Mouse (Mus musculus): Measurements from ENCODE around the gene Rassf7.
"Not testable (repeated sequence)": the region's sequence is repeated elsewhere in the genome, so short reads cannot be mapped to it uniquely, and the experiment has no call there.

Rassf7 gene

DNA sequence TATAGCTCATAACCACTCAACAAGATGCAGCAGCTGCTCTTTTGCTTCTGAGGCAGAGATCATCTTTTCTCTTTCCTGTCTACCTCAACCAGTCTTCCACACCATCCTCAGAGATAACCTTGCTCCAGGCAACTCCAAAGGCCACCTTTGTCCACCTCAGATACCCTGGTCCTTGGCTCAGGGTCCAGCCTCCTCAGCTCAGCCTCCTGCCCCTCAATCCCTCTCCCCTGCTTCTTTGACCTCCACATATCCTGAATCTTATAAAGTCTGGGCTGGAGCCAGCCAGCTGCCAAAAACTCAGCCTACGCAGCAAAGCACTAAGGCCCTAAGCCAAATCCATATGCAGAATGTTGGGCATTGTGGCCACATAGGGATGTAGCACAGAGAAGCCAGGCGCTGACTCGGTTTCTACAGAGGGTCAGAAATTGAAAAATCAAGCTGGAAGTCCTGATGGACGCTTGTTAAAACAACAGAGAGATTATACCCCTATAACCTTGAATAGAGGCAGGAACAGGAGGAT is 7.1 kb downstream of the Rassf7 start:
- DNase-seq (ENCODE audit: low spot score in 2 of 2): no peak

DNA sequence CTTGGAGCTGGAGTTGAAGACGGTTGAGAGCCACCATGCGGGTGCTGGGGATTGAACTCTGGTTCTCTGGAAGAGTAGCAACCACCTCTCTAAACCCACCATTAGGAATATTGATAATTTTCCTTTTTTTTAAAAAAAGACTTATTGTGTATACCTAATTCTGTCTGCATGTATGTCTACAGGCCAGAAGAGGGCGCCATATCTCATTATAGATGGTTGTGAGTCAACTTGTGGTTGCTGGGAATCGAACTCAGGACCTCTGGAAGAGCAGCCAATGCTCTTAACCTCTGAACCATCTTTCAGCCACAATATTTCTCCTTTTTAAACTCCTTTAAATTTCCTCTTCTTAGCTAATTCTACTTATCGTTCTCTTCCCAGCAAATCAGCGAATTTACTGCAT is 10.9 kb downstream of the Rassf7 start:
- no peak for DNase-seq (ENCODE audit: low spot score in 2 of 2)

DNA sequence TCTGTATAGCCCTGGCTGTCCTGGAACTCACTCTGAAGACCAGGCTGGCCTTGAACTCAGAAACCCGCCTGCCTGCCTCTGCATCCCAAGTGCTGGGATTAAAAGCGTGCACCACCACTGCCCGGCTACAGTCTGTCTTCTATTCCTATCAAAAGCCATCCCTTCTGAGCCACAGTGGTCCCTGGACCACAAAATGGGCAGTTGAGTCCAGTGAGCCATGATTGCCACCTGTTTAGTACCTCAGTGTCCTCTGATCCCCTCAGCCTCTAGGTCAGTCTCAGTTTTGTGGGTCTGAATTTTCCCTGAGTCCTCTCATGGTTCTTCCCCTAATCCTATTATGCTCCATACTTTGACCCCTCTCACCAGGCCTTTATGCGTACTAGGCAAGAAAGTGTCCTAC is 12.1 kb downstream of the Rassf7 start:
- no peak for DNase-seq (ENCODE audit: low spot score in 2 of 2)

DNA sequence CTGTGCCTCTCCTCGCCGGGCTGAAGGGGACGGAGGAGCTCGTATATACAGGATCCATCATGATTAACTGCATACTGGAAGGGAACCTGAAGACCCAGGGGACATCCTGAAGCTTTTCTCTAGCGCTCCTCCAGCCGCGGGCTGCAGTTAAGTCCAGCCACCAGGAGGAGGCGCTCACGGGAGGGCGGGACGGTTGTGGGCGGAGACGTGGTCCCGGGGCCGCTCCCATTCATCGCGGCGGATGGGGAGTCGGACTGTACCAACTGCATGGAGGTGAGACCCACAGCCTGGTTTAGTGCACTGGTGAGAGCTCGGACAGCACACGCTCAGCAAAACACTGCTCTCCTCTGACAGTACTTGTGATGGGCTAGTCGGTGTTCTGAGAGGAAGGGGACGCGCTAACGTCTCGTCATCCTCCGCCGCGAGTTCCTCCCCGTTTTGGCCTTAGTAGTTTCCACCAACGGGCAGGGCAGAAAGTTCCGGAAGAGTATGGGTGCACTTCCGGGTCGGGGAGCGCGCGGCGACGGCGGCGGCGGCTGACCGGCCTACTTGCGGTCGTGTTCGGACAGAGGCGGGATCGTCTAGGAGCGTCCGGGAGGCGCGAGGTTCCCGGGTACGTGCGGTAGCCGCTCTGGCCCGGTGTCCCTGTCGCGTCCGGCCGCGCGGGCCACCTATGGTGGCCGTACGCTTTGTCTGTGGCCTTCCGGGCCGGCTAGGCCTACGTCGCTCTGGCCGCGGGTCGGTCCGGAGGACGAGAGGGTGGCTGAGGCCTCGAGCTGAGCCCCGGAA is 12.8 kb downstream of the Rassf7 start, which contains the start of gene Phrf1:
TSS of gene Phrf1 (plus strand) at position 506 of the 789 bp plus-strand sequence.
- peak; percentile 83 to 85 for DNase-seq (ENCODE audit: low spot score in 2 of 2)

DNA sequence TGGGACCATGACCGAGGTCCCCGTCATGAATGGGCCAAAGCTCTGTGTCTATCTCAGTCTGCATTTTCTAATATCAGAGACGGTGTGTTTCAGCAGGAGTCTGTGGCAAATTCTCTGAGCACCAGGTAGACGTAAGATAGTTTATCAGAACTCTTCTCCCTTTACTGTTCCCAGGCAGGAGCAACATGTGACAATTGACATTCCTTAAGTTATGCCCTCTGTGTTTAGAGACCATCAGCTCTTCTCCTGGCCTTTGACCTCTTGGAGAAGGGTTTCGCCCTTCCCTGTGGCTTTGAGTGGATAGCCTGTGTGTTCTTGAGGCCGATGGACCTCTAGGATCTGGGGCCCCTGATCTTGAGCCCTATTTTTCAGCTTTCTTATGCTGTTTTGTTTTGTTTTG is 14.0 kb downstream of the Rassf7 start:
- DNase-seq (ENCODE audit: low spot score in 2 of 2): no peak

DNA sequence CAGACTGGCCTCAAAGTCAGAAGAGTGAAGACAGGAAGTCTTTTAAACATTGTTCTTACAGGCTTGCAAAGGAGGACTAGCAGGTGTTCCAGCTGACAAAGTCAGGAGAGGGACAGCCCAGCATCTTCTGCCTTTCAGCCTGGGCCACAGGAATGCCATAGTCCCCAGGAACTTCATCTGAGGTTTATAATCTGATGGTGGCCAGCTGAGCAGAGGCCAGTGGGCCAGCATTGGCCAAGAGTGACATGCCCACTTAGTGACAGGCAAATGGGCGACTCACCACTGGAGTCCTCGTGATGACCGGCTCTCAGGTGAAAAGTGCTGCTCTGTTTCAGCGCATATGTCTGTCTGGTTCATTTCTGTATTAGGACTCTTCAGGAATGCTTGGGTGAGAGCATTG is 14.9 kb downstream of the Rassf7 start:
- no peak for DNase-seq (ENCODE audit: low spot score in 2 of 2)

DNA sequence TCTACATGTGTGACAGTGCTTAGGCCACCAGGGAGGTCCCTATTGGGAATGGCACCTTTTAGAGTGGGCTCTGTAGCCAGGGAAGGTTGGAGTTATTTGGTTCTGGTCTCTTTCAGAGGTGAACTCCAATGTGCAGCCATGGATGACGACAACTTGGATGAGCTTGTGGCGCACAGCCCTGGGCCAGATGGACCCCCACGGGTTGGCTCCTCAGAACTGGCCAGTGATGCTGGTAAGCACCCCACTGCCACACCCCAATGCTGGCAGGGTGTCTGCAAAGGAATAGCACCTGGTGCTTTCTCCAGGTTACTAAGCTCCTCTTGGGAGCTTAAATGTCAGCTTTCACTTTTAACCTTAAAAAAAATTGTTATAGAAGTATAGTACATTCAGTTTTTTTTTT is 15.5 kb downstream of the Rassf7 start:
- no peak for DNase-seq (ENCODE audit: low spot score in 2 of 2)

DNA sequence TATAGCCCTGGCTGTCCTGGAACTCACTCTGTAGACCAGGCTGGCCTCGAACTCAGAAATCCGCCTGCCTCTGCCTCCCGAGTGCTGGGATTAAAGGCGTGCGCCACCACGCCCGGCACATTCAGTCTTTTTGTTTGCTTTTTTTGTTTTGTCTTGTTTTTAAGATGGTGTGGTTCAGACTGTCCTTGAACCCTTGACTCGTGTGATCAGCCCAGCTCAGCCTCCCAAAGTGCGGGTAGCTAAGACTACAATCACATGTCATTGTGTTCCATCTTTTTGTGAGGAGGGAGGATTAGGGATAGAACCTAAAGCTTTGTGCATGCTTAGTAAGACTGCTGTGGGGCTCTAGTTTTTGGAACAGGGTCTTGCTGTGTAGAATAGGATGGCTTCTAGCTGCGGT is 15.9 kb downstream of the Rassf7 start:
- DNase-seq (ENCODE audit: low spot score in 2 of 2): no peak

DNA sequence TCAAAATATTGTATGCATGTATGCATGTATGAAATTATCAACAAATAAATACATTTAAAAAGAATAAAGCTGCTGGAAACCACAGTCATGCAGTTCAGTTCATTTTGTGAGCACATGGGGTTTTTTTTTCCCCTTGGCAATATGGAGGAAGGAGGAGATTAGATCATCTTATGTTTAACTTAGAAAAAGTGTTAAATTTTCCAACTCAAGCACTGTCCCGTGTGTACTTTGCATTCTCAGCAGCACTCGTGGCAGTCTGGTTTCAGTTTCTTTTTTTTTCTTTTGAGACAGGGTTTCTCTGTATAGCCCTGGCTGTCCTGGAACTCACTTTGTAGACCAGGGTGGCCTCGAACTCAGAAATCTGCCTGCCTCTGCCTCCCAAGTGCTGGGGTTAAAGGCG is 34.8 kb downstream of the Rassf7 start:
- DNase-seq (ENCODE audit: low spot score in 2 of 2): not testable (repeated sequence)

DNA sequence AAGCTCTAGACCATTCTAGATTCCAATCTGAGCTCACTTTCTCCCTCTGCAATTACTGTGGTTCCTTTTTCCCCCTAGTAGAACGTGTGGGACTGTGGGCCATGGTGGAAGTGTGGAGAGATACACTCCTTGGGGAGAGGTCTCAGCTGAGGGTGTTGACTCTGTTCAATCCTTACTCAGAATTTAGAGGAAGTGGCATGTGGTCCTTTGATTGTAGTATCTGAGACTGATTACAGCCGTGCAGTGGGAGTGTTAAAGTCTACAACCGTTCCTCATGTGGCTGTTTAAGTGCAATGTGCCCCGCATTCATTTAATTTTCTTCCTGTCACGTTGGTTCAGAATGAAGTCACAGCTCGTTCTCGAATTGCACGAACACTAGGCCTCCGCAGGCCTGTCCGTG is 40.5 kb downstream of the Rassf7 start:
- DNase-seq (ENCODE audit: low spot score in 2 of 2): no peak

DNA sequence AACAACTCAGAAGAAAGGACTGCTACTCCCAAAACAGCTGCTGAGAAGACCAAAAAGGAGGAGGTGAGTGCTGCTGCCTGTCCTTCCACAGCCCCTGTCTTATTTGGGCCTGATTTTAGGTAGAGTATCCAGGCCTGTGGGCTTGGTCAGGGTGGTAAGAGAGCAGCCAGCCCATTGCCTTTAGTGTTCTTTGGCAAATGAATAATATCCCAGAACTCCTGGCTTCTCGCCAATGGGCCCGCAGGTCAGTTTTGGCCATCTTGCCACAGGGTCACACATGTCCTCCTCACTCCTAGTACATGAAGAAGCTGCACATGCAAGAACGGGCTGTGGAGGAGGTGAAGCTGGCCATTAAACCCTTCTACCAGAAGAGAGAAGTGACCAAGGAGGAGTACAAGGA is 45.8 kb downstream of the Rassf7 start:
- DNase-seq (ENCODE audit: low spot score in 2 of 2): no peak

DNA sequence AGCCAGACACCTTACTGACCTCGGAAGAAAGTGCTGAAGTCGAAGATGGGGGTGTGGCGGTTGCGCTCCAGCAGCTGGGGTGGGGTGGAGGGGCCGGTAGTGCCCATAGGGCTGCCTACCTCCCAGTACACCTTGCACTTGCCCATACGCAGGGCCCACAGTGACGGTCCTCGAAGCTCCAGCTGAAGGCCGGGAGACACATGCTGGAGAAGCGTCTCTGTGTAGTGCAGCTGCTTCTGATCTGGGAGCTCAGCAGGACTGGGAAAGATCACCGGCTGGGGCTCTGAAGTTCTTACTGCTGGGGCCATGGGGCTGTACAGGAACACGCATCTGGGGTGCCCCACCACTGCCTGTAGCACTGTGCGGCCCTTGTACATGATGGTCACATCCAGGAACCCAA is 48.0 kb downstream of the Rassf7 start:
- DNase-seq (ENCODE audit: low spot score in 2 of 2): no peak

DNA sequence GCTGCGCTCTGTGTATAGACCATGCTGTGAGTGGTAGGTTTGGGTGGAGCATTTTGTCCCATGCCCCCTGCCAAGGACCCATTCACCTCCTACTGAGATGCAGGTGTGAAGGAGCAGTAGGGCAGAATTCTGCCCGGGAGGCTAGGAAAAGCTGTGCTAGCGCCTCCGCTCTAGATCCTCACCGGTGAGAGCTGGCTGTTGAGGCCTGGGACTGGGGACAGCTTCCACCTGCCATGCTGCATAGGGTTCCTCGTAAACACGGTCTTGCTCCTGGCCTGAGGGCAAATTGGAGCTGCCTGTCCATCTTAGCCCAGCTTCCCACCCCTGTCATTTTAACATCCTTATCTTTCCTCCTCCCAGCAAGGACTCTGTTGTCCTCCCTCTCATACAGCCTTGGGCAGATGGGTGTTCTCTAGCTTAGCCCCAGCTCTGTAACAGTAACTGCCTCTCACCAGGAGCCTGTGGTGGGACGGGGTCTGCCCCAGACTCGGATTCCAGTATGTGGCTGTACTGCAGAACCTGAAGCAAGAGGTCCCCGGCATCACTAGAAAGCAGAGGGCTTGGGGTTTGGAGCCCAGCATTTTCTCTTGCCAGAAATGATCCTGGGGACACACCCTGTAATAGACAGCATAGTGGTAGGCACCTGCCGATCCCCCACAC is 48.5 kb downstream of the Rassf7 start:
- DNase-seq (ENCODE audit: low spot score in 2 of 2): no peak

DNA sequence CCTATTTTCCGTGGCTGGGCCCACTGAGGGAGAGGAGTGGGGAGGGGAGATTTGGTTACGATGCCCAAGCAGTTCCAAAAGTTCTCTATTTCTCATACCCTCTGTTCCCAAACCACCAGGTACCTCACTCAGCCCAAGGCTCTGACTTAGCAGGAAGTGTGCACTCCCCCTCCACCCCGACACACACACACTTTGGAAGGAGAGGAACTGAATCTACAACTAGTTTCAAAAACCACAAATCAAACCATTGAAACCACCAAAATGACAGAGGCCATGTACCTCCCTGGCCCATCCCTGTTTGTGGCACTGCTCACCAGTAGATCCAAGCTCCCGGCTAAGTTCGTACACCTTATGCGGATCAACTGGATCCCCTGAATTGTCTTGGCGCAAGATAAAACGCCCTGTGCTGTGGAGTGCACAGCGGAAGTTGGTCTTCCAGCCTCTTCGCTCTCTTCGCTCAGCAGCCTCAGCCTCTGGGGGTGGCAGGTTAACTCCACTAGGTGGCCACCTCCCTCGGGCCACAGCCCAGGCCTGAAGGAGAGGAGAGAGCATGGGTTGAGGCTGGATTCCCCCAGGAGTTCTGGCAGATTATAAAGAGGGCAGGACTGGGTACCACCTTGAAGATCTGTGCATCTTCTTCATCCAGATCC is 49.2 kb downstream of the Rassf7 start:
- peak; percentile 66 to 69 for DNase-seq (ENCODE audit: low spot score in 2 of 2)

DNA sequence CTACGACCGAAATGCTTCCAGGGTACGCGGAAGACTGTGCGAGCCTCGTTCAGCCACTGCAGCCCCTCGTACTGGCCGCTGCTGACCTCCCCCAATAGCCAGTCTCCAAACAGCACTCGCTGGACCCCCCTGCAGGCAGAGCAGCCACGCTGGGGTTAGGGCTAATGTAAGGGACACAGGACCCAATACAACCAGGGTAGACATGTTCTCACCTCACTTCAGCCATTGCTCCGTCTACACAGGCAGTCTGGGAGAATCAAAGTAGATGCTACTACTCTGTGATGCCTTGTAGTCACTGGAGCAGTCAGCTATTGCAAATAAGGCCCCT is 49.7 kb downstream of the Rassf7 start:
- peak in 1 of 2 experiments; percentile 35 for DNase-seq (ENCODE audit: low spot score in 2 of 2)

DNA sequence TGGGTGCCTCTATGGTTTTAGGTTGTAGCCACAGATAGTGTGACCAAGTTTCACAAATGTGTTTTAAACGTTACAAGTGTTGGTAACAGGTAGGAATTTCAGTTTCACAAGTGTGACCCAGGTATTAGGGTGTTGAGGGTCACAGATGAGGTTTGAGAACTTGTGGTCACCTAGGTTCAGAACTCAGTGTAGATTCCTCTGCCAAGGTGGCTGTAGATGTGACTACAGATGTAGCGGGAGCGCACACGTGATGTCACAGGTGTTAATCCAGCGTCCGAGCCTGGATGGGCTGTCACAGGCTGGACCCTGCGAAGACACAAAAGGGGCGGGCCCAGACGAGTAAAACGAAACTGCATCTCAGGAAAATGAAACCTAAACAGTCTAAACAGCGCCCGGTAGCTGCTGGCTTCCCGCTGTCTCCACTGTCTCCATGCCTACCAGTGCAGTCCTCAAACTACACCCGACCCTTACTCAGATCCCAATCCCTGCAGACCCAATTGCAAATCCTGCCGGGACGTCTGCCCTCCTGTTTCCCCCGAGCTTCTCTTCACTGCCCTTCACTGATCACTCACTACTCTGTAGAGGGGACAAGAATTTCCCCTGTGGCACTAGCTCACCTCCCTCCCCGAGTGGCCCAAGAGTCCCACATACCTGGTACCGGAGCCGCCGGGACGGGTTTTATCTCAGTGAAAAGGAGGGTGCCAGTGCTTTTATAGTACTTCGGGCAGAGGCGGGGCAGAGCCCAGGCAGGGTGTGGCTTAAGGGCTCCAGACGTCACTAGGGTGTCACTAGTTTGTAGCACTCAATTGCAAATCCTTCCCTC is 50.3 kb downstream of the Rassf7 start, which contains the start of gene Irf7:
TSS of gene Irf7 (minus strand) at position 743 of the 823 bp plus-strand sequence.
- DNase-seq (ENCODE audit: low spot score in 2 of 2): peak; percentile 80 to 84

All from spleen, postnatal 36 days (tissue).